Mouse (Mus musculus) forebrain, embryonic 10.5 days (tissue): ENCODE data around the gene Ryr3. TPM values are rescaled to one million over a fixed set of nuclear protein-coding genes. Genes with fewer than 3 reads are reported as not detected.
"Not testable (repeated sequence)": the region's sequence is repeated elsewhere in the genome, so short reads cannot be mapped to it uniquely, and the experiment has no call there.

Experiments used
- DNase-seq: peaks from one replicate; pipeline ENCODE4 v3.0.0-alpha.2; 2017; ENCODE audit warnings: low spot score; ENCODE audit errors: extremely low spot score
- H3K27ac ChIP-seq: fragments of 300-500 bp; sonication (generic); 2 replicates; pipeline ENCODE4 v1.5.1; 2016; ENCODE audit warnings: mild to moderate bottlenecking
- H3K27me3 ChIP-seq: fragments of 300-500 bp; sonication (generic); 2 replicates; pipeline ENCODE4 v1.6.1; 2016; ENCODE audit warnings: mild to moderate bottlenecking; ENCODE audit not compliant: poor library complexity, severe bottlenecking
- H3K36me3 ChIP-seq: fragments of 300-500 bp; sonication (generic); replicated peaks from 2 replicates; pipeline ENCODE4 v1.6.1; 2016; ENCODE audit warnings: mild to moderate bottlenecking, moderate library complexity
- H3K4me1 ChIP-seq: fragments of 300-500 bp; sonication (generic); 2 replicates; pipeline ENCODE4 v1.6.1; 2016
- H3K4me3 ChIP-seq: fragments of 300-500 bp; sonication (generic); 2 replicates; pipeline ENCODE4 v1.5.1; 2016; ENCODE audit warnings: mild to moderate bottlenecking, moderate library complexity
- H3K9me3 ChIP-seq: fragments of 300-500 bp; sonication (generic); 2 replicates; pipeline ENCODE4 v1.6.1; 2016; ENCODE audit warnings: mild to moderate bottlenecking, moderate library complexity
- WGBS: fragments of 180-500 bp; shearing (Covaris S2); methylation state at CpG from one replicate; pipeline ENCODE4 v1.1.7; 2016; 5-methylcytosine and 5-hydroxymethylcytosine counted together
- polyA plus RNA-seq: library from polyadenylated mRNA; unstranded; fragments of >200 nt; fragmentation: Nextera tagmentation; extraction: Ambion mirVana; gene quantifications from 2 replicates; pipeline ENCODE4 v1.2.1, GENCODE M21; 2016

The Ryr3 gene
- polyA plus RNA-seq, 1 experiment from 2014 or later = 0.47 TPM

- Histone ChIP-seq H3K27me3 (no peaks in the 10 kb centered on the region), H3K4me3 (no peak overlapping the region), H3K4me1 (peaks cover 6% of the 10 kb centered on the region; the same call in 1 of the 2 replicates), H3K9me3 (no peaks in the 10 kb centered on the region), H3K36me3 (no peaks in the 10 kb centered on the region), H3K27ac (no peak overlapping the region)
- no peak for DNase-seq
- 78% methylated on average over 5 of the region's 5 CpGs for WGBS
These were observed 40.6 kb downstream of the Ryr3 start for GRCm38 (mm10) chr2:113176337-113176736.

GRCm38 (mm10) chr2:113168096-113168495 lies 48.8 kb downstream of the Ryr3 start:
- H3K4me1 ChIP-seq = no peaks in the 10 kb centered on the region
- DNase-seq = no peak
- 85% methylated on average over 4 of the region's 4 CpGs for WGBS
- no peaks in the 10 kb centered on the region for H3K9me3 ChIP-seq
- no peak overlapping the region for H3K27ac ChIP-seq
- H3K4me3 ChIP-seq = no peak overlapping the region
- no peaks in the 10 kb centered on the region for H3K27me3 ChIP-seq
- no peaks in the 10 kb centered on the region for H3K36me3 ChIP-seq

GRCm38 (mm10) chr2:113161494-113161893 lies 55.4 kb downstream of the Ryr3 start:
- Histone ChIP-seq H3K9me3 (no peaks in the 10 kb centered on the region), H3K36me3 (no peaks in the 10 kb centered on the region), H3K27ac (no peak overlapping the region), H3K4me3 (no peak overlapping the region), H3K4me1 (no peaks in the 10 kb centered on the region), H3K27me3 (no peaks in the 10 kb centered on the region)
- WGBS = 92% methylated on average over 5 of the region's 5 CpGs
- DNase-seq = no peak

GRCm38 (mm10) chr2:113137766-113138165 lies 79.1 kb downstream of the Ryr3 start:
- Histone ChIP-seq H3K4me1 (no peaks in the 10 kb centered on the region), H3K4me3 (no peak overlapping the region), H3K36me3 (no peaks in the 10 kb centered on the region), H3K9me3 (no peaks in the 10 kb centered on the region), H3K27me3 (no peaks in the 10 kb centered on the region), H3K27ac (no peak overlapping the region)
- WGBS = 92% methylated on average over 3 of the region's 3 CpGs
- no peak for DNase-seq

GRCm38 (mm10) chr2:113123476-113123875 lies 93.4 kb downstream of the Ryr3 start:
- H3K4me3 ChIP-seq = no peak overlapping the region
- DNase-seq = no peak
- H3K9me3 ChIP-seq = no peaks in the 10 kb centered on the region
- WGBS = 70% methylated on average over 1 of the region's 1 CpGs
- no peaks in the 10 kb centered on the region for H3K36me3 ChIP-seq
- no peak overlapping the region for H3K27ac ChIP-seq
- H3K27me3 ChIP-seq = no peaks in the 10 kb centered on the region
- no peaks in the 10 kb centered on the region for H3K4me1 ChIP-seq

GRCm38 (mm10) chr2:113119080-113119479 lies 97.8 kb downstream of the Ryr3 start:
- Histone ChIP-seq H3K27me3 (no peaks in the 10 kb centered on the region), H3K36me3 (no peaks in the 10 kb centered on the region), H3K27ac (no peak overlapping the region), H3K4me3 (no peak overlapping the region), H3K9me3 (no peaks in the 10 kb centered on the region), H3K4me1 (no peaks in the 10 kb centered on the region)
- DNase-seq = no peak
- whole genome bisulfite sequencing = 86% methylated on average over 1 of the region's 1 CpGs

- Histone ChIP-seq H3K4me1 (no peaks in the 10 kb centered on the region), H3K27me3 (no peaks in the 10 kb centered on the region), H3K36me3 (no peaks in the 10 kb centered on the region), H3K9me3 (no peaks in the 10 kb centered on the region), H3K27ac (no peak overlapping the region), H3K4me3 (no peak overlapping the region)
- no peak for DNase-seq
- WGBS = 98% methylated on average over 2 of the region's 2 CpGs
These were observed 100.1 kb downstream of the Ryr3 start for GRCm38 (mm10) chr2:113116788-113117187.

- no peaks in the 10 kb centered on the region for H3K27me3 ChIP-seq
- H3K27ac ChIP-seq = no peak overlapping the region
- no peak overlapping the region for H3K4me3 ChIP-seq
- H3K4me1 ChIP-seq = no peaks in the 10 kb centered on the region
- H3K9me3 ChIP-seq = no peaks in the 10 kb centered on the region
- DNase-seq = no peak
- no peaks in the 10 kb centered on the region for H3K36me3 ChIP-seq
- WGBS = 93% methylated on average over 4 of the region's 4 CpGs
These were observed 101.0 kb downstream of the Ryr3 start for GRCm38 (mm10) chr2:113115897-113116283.

GRCm38 (mm10) chr2:113115248-113115896 lies 101.5 kb downstream of the Ryr3 start:
- Histone ChIP-seq H3K9me3 (no peaks in the 10 kb centered on the region), H3K27ac (no peak overlapping the region), H3K4me1 (no peaks in the 10 kb centered on the region), H3K4me3 (no peak overlapping the region), H3K27me3 (no peaks in the 10 kb centered on the region), H3K36me3 (no peaks in the 10 kb centered on the region)
- 88% methylated on average over 4 of the region's 4 CpGs for WGBS
- no peak for DNase-seq

- Histone ChIP-seq H3K36me3 (no peaks in the 10 kb centered on the region), H3K4me1 (no peaks in the 10 kb centered on the region), H3K4me3 (no peak overlapping the region), H3K9me3 (no peaks in the 10 kb centered on the region), H3K27me3 (no peaks in the 10 kb centered on the region), H3K27ac (no peak overlapping the region)
- WGBS = 89% methylated on average over 6 of the region's 6 CpGs
- no peak for DNase-seq
These were observed 112.3 kb downstream of the Ryr3 start for GRCm38 (mm10) chr2:113104609-113105008.

- Histone ChIP-seq H3K27ac (no peak overlapping the region), H3K9me3 (no peaks in the 10 kb centered on the region), H3K36me3 (no peaks in the 10 kb centered on the region), H3K27me3 (no peaks in the 10 kb centered on the region), H3K4me3 (no peak overlapping the region), H3K4me1 (no peaks in the 10 kb centered on the region)
- WGBS = 86% methylated on average over 4 of the region's 4 CpGs
- no peak for DNase-seq
These were observed 121.7 kb downstream of the Ryr3 start for GRCm38 (mm10) chr2:113095184-113095583.

GRCm38 (mm10) chr2:113094088-113094487 lies 122.8 kb downstream of the Ryr3 start:
- no peaks in the 10 kb centered on the region for H3K36me3 ChIP-seq
- H3K9me3 ChIP-seq = no peaks in the 10 kb centered on the region
- H3K27ac ChIP-seq = no peak overlapping the region
- no peak overlapping the region for H3K4me3 ChIP-seq
- no peaks in the 10 kb centered on the region for H3K27me3 ChIP-seq
- 89% methylated on average over 6 of the region's 6 CpGs for WGBS
- no peaks in the 10 kb centered on the region for H3K4me1 ChIP-seq
- DNase-seq = no peak

- WGBS = 94% methylated on average over 1 of the region's 1 CpGs
These were observed 124.1 kb downstream of the Ryr3 start for GRCm38 (mm10) chr2:113092756-113093155.

GRCm38 (mm10) chr2:113091316-113091715 lies 125.6 kb downstream of the Ryr3 start:
- H3K4me3 ChIP-seq, H3K9me3 ChIP-seq, H3K27me3 ChIP-seq, H3K27ac ChIP-seq, H3K4me1 ChIP-seq, DNase-seq, H3K36me3 ChIP-seq: not testable (repeated sequence)
- WGBS = 95% methylated on average over 1 of the region's 1 CpGs

More at GRCm38 (mm10) chr2:113092756-113093155, 124.1 kb downstream of the Ryr3 start:
- DNase-seq = no peak
- no peaks in the 10 kb centered on the region for H3K27me3 ChIP-seq
- H3K9me3 ChIP-seq = no peaks in the 10 kb centered on the region
- H3K27ac ChIP-seq = no peak overlapping the region
- H3K4me1 ChIP-seq = no peaks in the 10 kb centered on the region
- H3K4me3 ChIP-seq = no peak overlapping the region
- no peaks in the 10 kb centered on the region for H3K36me3 ChIP-seq
